11 mouse cellular contexts compared by ENCODE assay signal in genomic region chr17:9675175-9675789, GRCm38 (mm10). TPM values are rescaled to one million over a fixed set of nuclear protein-coding genes. Genes with fewer than 3 reads are reported as not detected.
DNase-seq lines count a peak whose midpoint lies in the region.
"Had no signal": no experiment of that assay in that cellular context is flagged by ENCODE, and none has a peak within 500 bp of the region (broad histone marks: within the 10 kb centered on the region; RNA-seq: fewer than 3 reads in every experiment).

No protein-coding gene starts in this region.

- DNase-seq in heart, adult 11 months = peak; percentile 11
- DNase-seq in heart, adult 9 months (ENCODE audit: low spot score in 2 of 2) = no peak
- peak; percentile 6 for DNase-seq in left cerebral cortex, postnatal 4 days
- DNase-seq in left cerebral cortex, postnatal 14 days (ENCODE audit: low spot score in 2 of 2) = no peak
- DNase-seq in brain, adult 2 months (ENCODE audit: low read depth, low spot score) = peak; percentile 49
- DNase-seq in lung, postnatal 25 days (ENCODE audit: low spot score) = peak; percentile 4
- no peak for DNase-seq in right cerebral cortex, adult 2 months (ENCODE audit: low spot score in 2 of 2)
- DNase-seq: cerebellum, adult 8-10 months; heart, adult 2 months; heart, postnatal 14 days had no signal

- intact Hi-C loops in left cerebral cortex, postnatal 4 days (cut with DNase I) = no loop called here
- intact Hi-C loops in left cerebral cortex, postnatal 14 days (cut with DNase I) = no loop called here

RNA-seq across cellular contexts. Expression of gene Pabpc6, which starts 5.8 kb away (rescaled TPM):
- total RNA-seq in left cerebral cortex, postnatal 4 days (2021) = not detected
- not detected for total RNA-seq in left cerebral cortex, postnatal 14 days (2021)
- total RNA-seq: heart, adult 2 months; heart, postnatal 14 days; layer of hippocampus, postnatal 10 days had no signal

Comparison
In these comparisons a context has a peak if more than half of its experiments do, and no peak if none do; other contexts are left out.
1. DNase-seq: peak in heart, adult 11 months (single experiment), left cerebral cortex, postnatal 4 days (single experiment), brain, adult 2 months (single experiment) and lung, postnatal 25 days (single experiment); none in heart, adult 9 months (0 of 2), left cerebral cortex, postnatal 14 days (0 of 2) and right cerebral cortex, adult 2 months (0 of 2).